Mouse (Mus musculus) right cerebral cortex, adult 2 months (tissue): ENCODE results near the gene Vmn1r85.
"Not testable (repeated sequence)": the region's sequence is repeated elsewhere in the genome, so short reads cannot be mapped to it uniquely, and the experiment has no call there.

ENCODE experiments used
- DNase-seq, 2 experiments: peaks; one replicate each; pipeline ENCODE4 v3.0.0; 2021 to 2022; ENCODE audit warnings: low spot score in 2 of 2

Vmn1r85 gene

DNA sequence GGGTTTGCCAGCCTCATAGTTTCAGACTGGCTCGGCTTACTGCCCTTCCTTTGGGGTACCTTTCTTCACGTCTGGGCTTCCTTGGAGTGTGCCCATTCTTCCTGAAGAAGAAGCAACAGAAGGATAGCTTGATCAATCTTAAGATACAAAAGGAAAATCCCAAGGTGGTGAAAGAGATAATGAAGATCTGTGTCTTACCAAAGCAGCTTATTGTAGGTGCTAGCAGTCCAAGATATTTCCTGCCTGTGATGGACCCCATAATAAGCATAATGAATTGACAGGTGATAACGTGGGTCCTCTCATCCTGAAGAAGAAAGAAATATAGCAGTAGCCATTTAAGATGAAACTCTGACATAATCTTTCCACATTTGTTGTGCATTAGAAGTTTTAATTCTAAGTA, at the start of gene Vmn1r85:
Gene Vmn1r85, minus strand, starts transcription at position 101 of the 400 bp plus-strand sequence.
- no peak for DNase-seq

DNA sequence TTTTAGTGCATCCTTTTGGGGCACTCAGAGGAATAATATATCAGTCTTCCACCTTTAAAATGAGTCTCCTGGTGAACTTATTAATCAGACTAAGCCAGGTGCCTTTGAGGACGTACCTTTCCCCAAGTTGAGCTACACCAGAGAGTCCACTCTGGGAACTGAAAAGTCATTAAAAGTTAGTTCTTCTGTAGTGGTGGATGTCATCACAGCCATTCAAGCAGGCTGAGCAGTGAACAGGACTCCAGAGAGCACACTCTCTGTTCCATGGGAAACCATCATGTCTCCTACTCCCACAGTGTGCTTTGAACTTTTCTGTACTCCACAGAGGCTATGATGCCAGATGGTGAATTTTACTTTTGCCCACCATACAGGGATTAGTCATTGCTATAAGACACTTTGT, 45.1 kb upstream of the Vmn1r85 start, which contains the start of gene Vmn1r87:
Gene Vmn1r87, minus strand, starts transcription at position 101 of the 400 bp plus-strand sequence.
- no peak for DNase-seq

DNA sequence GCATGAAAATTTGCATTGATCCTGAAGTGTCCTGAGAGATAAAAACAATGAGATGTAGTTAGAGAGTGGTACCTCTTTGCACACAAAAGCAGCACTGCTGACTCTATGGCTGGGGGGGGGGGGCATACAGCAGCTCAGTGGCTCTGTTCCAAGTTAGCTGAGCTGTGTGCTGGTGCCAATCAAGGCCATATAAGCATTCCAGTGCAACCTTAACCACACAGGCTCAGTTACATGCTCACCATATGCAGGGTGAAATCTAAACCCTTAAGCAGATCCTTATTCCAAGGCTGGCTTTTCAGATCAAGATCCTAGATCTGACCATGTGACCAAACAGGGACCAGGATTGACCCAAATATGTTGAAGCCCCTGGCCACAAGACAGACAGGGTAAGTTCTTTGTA, 42.4 kb upstream of the Vmn1r85 start:
- DNase-seq: no peak

DNA sequence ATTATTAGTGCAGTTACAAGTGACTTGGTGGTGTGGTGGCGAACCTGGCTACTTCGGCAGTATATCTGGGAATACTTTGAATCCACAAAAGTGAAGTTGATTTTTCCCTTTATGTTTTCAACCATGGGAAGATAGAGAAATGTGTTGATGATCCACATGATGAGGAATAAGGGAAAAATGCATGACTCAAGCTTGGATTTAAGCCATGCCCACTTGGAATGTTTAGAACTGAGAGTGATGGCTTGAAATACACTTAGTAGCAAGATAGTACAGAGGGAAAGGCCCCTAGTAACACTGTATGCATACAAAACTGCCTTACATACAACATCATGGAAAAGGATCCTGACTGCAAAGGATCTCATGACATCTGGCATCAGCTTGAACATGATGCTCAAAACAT, 36.9 kb upstream of the Vmn1r85 start:
- DNase-seq: no peak

DNA sequence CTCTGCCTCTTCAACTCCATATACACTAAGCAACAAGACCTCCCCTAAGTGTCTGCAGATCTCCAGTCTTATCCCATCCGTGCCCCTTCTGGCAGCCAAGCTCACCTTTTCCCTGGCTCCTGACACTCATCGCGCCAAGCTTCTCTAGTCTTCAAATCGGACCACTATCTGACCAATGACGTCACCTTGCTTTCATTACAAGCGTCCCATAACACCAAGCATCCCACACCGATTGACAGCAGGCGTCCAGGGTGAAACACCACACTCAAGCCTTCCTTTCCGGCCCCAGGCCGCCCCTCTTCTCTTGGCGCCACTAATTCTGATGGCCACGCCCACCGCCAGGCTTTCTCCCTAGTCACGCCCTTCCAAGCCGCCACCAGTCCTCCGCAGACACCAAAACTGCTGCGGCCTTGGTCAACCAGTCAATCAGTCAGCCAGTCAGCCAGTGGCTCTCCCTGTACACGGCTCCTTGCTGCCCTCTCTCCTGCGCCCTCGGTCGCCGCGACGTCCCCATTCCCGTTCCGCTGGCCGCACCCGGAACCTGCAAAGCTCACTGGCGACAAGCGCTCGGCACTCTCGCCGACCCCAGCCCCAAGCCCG, 28.7 kb upstream of the Vmn1r85 start:
- DNase-seq: peak in 1 of 2 experiments; percentile 1

DNA sequence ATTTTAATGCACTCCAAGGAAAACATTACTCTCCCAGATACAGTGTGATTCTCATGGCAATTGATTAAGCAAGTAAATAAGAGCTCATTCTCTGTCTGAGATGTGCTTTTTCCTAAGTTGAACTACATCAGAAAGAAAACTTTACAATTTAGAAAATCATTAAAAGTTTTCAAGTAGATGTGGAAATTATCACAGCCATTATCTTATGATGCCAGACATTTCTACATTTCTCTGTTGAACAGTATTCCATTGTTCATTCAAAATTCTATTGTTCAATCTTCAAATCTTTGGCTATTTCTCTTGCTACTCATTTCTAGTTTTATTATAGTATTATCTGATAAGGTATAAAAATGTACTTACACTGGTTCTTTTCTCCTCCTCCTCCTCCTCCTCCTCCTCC, 24.8 kb upstream of the Vmn1r85 start, which contains the start of gene Vmn1r86:
Gene Vmn1r86, minus strand, starts transcription at position 101 of the 400 bp plus-strand sequence.
- no peak for DNase-seq

DNA sequence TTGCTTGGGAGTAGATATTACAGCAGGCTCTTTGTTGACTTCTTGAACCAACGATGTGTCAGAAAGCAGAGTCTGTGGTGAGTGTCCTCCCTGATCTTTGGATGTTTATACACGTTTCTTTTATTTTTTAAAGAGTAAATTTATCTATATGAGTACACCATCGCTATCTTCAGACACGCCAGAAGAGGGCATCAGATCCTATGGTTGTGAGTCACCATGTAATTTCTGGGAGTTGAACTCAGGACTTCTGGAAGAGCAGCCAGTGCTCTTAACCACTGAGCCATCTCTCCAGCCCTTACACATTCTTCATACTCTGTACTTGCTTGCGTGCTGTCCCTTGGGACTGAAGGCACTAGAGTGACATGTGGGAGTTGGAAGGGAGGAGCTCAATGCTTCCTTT, 22.7 kb downstream of the Vmn1r85 start:
- DNase-seq: no peak

DNA sequence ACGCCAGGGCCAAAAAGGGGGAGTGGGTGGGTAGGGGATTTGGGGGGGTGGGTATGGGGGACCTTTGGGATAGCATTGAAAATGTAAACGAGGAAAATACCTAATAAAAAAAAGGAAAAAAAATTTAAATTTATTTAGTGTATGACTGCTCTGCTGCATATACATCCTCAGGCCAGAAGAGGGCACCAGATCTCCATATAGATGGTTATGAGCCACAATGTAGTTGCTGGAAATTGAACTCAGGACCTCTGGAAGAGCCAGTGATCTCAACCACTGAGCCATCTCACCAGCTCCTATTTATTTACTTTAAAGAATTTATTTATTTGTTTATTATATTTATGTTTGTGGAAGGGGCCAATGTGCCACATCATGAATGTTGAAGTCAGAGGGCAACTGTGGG, 31.6 kb downstream of the Vmn1r85 start:
- not testable (repeated sequence) for DNase-seq

DNA sequence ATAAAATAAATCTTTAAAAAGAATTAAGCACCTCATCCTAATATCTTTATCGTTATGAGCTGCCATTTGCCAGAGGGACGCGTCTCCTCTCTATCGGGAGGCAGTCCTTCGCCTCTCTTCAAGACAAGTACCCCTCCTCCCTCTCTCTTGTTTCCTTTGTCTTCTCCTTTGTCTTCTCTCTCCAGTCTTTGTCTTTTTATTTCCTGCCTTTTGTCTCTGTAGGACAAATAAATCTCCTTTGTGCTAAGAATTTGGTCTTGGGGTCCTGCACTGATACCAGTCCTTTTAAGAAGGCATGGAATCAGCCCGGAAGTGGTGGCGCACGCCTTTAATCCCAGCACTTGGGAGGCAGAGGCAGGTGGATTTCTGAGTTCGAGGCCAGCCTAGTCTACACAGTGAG, 35.4 kb downstream of the Vmn1r85 start:
- no peak for DNase-seq

DNA sequence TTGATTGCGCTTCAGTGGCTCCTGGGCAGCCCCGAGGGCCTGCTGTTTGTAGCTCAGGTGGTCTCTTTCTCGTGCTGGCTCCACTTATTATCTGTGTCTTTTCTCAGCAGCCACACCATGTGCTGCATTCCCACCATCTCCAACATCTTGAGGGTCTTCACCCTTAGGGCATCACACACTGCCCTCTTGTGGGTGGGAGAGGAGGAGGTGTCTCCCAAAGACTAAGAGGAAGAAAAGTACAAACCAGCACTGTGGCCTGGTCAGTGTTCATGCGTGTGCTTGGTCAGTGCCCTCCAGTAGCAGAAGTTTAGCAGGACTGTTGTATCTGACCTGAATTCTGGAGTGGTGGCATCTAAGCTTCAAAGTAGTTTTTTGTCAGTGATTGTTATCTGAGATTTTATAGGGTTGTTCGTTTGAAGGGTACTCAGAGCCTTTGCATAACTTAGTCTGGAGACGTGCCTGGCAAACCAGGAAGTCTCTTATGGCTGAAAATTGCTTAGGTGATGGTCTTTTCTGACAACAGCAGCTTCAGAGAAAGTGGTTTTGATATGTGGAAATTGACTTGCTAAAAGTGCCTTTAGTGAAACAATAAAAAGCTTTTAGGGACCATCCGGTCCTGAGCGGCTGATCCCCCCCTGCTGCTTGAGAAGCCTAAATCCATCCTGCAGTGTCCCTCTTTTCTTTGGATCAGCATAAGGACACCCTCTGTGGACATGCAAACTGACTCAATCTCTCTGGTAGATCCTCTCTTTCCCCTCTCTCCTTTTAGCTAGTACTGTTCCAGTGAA, 37.9 kb downstream of the Vmn1r85 start:
- DNase-seq: no peak

DNA sequence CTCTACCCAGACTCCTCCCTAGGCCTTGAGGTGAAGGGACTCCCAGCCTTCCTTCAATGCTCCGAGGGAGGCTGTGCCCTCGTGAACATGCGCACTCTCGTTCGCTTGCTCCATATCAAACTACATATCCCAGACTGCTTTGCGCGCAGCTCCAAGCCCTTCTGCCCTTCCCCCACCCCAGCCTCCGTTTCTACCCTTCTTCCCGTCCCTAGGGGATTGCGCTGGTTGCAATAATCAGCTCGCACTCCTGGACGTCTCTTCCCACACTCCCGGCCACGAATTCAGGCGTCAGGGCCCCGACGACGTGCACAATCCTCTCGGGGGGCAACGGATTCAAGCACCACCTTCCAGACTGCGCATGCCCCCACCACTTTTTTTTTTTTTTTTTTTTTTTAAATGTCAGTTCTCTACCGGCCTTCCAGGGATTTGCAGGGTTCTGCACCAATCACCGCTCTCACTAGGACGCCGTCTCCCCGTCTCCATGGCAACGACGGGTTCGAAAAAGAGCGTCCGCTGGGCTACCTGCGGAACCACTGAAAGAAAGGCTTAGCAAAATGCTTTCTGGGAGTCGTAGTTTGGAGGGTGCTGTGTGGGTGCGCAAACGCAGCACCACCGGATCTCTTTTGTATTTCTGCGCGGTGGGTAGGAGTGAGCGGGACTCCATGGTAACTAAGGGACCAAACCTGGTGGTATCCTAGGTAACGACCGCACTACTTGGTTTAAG, 40.5 kb downstream of the Vmn1r85 start, which contains the start of gene Mzf1:
Gene Mzf1, minus strand, starts transcription at position 478 of the 724 bp plus-strand sequence.
- peak; percentile 95 to 96 for DNase-seq

DNA sequence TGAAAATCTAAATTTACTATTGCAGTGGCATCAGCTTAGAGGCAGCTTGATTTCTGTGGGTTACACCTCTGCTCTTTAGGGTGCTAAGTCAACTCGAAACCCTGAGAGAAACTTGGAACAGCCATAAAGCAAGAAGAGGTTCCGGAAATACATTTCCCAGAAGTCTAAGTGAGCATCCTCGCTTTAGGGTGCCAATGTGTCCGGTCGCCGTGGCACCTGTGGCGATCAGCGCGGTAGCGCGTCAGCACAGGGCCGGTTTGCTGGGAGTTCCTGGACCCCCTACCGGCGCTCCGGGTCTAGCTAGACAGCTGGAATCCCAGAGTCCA, 41.0 kb downstream of the Vmn1r85 start:
- DNase-seq: no peak

DNA sequence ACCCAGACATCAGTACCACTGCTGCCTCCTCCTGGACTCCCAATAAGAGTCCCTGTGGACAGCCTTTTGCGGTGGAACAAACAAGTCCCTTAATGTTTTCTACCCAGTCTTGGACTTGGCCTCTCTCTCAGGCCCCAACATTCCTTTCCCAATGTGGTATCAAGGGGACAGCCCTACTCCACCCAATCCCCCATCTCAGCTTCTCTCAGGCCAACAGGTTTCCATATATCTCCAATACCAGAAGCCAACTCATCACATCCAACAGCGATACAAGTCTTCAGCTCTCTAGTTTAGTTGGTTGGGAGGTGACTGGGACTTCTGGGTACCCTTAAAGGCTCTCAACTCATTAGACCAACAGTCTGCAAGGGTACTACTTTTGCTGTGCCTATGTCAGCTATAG, 41.5 kb downstream of the Vmn1r85 start:
- DNase-seq: no peak

DNA sequence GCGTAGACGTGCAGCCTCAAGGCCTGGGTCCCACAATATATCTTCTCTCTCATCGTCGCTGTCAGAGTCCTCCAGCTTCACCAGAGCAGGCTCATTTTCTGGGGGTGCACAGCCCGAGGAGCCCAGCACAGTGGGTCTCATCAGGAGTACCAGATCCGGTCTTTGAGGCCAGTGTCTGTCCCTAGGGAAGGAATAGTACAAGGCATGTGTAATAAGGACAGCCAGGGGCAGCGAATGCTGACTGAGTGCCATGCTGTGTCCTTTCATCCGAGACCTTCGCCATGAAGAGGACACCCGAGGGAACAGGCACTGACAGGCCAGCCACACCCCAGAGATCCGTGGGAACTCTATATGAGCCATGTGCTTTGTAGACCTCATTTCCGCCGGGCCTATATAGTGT, 42.0 kb downstream of the Vmn1r85 start:
- no peak for DNase-seq

DNA sequence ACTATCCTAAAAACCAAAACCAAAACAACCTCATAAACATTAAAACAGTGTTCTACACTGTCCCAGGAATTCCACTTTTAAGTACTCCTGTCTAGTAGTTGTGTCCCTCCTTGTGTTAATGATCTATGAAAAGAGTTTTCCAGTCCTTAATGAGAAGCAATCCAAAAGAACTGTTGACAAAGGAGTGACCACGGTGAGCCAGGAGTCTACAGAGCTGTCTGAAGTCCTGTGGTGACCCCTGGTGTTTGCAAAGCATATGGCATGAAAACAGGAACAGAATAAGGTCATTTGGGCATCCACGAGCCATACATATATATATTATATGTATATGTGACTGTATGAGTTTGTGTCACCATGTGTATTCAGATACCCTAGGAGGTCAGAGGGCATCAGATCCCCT, 48.9 kb downstream of the Vmn1r85 start:
- no peak for DNase-seq

DNA sequence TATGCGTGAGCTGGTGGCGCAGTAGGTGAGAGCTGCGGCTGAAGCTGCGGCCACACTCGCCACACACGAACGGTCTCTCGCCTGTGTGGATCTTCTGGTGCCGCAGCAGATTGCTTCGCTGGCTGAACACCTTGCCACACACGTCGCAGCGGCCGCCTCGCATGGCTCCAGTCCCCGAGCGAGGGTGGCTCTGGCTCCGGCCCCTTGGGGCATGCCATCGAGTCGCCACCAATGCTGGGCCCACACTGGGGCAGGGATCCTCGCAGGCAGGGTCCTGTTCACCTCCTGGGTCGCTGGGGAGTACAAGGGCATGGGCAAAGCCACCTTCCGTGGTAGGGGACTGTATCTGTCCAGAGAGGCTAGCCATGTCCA, 50.7 kb downstream of the Vmn1r85 start:
- no peak for DNase-seq

DNA sequence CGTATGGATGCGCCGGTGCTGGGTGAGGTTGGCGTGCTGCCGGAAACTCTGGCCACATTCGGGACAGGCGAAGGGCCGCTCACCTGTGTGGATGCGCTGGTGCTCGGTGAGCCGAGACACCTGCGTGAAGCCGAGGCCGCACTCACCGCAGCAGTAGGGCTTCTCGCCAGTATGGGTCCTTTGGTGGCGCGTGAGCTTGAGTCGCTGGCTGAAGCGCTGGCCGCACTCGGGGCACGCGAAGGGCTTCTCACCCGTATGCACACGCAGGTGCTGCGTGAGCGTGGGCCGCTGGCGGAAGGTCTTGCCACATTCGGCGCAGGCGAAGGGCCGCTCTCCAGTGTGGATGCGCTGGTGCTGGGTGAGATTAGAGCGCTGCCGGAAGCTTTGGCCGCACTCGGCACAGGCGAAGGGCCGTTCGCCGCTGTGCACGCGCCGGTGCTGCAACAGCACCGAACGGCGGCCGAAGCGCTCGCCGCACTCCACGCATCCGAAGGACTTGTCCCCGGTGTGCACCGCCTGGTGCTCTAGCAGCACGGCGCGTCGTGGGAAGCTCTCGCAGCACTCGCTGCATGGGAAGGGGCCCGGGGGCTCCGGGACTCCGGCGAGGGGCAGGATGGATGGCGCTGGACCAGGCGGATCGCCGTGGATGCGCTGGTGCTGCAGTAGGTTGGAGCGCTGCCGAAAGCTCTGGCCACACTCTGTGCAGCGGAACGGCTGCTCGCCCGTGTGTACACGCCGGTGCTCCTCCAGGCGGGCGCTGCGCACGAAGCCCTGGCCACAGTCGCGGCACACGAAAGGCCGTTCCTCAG, 51.3 kb downstream of the Vmn1r85 start:
- DNase-seq: no peak

DNA sequence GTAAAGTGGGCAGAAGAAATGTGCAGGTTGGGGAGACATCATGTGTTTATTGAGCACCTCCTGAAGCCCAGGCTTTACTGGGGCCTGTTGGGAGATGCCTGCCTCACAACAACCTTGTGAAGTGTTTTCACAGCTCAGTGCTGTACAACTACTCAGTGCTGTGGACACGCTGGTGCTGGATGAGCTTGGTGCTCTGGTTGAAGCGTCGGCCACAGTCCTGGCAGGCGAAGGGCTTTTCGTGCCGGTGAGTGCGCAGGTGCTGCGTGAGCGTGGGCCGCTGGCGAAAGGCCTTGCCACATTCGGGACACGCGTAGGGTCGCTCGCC, 51.9 kb downstream of the Vmn1r85 start:
- no peak for DNase-seq

DNA sequence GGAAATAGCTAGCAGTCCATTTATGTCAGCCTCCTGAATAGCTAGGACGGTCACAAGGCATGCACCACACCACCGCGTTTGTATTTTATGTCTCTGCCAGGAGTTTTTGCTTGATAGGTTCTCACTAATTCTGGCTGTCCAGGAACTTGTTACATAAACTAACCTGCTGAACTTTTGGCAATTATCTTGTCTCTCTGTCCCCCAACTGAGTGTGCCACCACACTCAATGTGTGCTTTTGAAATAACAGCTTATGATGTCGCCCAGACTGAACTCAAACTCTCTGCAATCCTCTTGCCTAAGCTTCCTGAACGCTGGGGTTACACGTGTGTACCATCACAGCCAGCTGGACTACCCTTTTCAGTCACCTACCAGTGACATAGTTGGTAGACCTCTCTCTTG, 52.5 kb downstream of the Vmn1r85 start:
- DNase-seq: no peak

DNA sequence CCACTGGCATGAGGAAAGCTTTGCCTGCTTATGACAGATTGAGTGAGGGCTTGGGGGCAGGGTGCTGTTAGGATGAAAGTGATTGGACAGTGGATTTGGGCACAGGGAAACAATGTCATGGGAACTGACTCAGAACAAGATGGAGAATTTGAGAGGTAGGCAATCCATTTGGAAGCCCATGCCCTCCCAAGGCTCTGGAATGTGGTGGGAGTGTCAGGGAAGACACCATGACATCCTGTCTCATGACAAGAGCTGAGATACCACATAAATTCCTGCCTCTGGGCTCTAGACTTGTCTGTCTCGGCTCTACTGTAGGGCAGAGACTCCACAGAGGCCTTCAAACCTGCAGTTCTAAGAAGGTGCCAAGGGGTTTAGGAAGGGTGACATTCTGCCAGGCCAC, 53.7 kb downstream of the Vmn1r85 start:
- no peak for DNase-seq

DNA sequence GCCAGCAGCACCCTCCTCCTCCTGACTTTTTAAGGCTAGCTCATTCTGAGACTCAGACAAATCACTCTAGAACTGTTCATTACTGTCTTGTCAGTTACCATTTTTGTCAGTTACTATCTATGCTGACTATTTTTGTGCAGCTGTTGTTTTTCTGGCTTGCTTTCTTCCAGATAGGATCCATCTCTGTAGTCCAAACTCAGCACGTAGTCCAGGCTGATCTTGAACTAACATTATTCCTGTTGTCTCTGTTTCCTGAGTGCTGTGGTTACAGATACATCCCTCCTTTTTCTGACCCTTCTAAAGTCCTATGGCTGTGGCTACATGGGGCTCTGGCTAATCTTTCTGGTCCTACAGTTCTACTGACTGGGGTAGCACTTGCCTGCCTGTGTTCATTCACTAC, 55.8 kb downstream of the Vmn1r85 start:
- DNase-seq: no peak

DNA sequence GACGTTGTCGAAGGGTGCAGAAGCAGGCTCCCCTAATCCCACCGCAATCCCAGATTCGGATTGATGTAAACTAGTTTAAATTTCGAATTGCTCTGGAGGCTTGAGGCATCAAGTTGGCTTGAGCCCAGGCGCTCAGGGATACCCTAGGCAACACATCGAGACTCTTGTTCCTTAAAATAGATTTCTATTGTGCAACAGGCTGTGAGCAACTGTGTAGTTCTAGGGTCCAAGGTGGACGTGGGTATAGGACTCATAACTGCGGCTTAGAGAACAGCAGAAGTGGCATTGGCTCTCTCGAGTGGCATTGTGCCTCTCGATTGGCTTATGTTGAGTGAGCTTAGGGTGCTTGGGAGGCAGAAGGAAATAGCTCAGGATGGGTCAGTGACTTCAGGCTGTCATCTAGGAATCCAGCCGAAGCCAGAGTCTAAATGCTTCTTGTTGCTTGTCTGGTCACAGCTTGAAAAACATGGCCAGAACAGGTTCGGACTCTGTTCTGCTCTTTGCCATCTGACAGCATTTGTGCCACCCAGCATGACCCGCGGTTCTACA, 56.3 kb downstream of the Vmn1r85 start:
- no peak for DNase-seq
